Mouse (Mus musculus) cortical plate, adult 2 months (tissue): ENCODE results near the gene Galnt15.

ENCODE experiments used
- CTCF ChIP-seq: fragments of 200-500 bp; IDR thresholded peaks from 2 replicates; pipeline ENCODE4 v1.5.1; 2011; ENCODE audit warnings: mild to moderate bottlenecking, control low read depth, low read length; ENCODE audit not compliant: insufficient read depth; ENCODE audit errors: extremely low read depth
- POLR2A ChIP-seq: fragments of 200-500 bp; IDR thresholded peaks from 2 replicates; pipeline ENCODE4 v1.6.1; 2011; ENCODE audit warnings: mild to moderate bottlenecking, low read length, control low read depth; ENCODE audit not compliant: insufficient read depth; ENCODE audit errors: extremely low read depth

- TF ChIP-seq POLR2A (no peak), CTCF (no peak)
These were observed 45.1 kb downstream of the Galnt15 start for GRCm38 (mm10) chr14:32073901-32074300.
